Mouse (Mus musculus) cerebellum, postnatal 4 days (tissue): ENCODE data around the gene Ldhal6b.
A peak's percentile ranks its signal among the peaks of the same experiment; 100 is the strongest.

Experiments
- DNase-seq, 2 experiments: peaks; one replicate each; pipeline ENCODE4 v3.0.0; 2022; ENCODE audit warnings: low spot score in 2 of 2, mixed read lengths in 1 of 2

The Ldhal6b gene

DNA sequence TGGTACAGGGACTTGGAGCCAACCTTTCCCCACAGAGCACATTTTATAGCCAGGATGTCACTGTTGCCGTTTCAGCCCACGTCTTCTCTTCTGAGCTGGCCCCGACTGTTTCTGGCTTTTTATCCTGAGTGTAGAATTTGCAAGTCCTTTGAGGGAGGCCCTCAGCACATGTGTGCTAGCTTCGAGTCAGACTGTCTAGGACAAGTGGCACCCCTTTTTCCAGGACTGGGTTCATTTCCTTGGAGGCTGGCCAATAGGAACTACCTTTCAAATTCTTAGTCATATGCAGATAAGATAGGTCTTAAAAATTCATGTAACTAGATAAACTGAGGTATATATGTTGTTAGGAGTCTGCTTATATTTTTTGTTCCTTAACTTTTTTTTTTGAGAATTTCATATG lies 8.2 kb downstream of the Ldhal6b start:
- no peak for DNase-seq

GRCm38 (mm10) chr17:5407030-5407429 lies 11.5 kb downstream of the Ldhal6b start:
- DNase-seq = no peak

- DNase-seq = no peak
Measured at GRCm38 (mm10) chr17:5406566-5406965, 12.0 kb downstream of the Ldhal6b start.

- no peak for DNase-seq
Measured at GRCm38 (mm10) chr17:5403885-5404284, 14.7 kb downstream of the Ldhal6b start.

DNA sequence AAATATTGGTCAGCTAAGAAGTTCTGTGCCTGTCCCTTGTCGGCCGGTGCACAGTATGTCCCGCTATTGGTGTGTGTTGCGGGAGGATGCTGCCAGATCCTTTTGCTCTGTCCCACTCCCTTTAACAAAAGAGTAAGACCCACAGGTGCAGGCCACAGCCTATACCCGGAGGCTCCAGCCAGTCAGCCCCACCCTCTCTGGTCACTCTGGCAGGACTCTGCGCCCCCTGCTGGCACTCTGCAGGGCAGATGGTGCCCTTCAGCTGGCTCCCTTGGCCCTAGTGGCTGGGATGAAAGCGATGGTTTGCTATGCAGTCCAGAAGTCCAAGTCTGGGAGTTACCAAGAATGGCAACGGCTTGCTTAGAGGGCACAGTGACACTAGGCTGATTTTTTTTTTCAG lies 15.9 kb downstream of the Ldhal6b start:
- peak; percentile 48 to 77 for DNase-seq

GRCm38 (mm10) chr17:5402069-5402468 lies 16.5 kb downstream of the Ldhal6b start:
- DNase-seq = peak; percentile 58 to 79

- DNase-seq = no peak
Measured at GRCm38 (mm10) chr17:5401288-5401687, 17.3 kb downstream of the Ldhal6b start.

- DNase-seq = no peak
Measured at GRCm38 (mm10) chr17:5400435-5401090, 18.0 kb downstream of the Ldhal6b start.

DNA sequence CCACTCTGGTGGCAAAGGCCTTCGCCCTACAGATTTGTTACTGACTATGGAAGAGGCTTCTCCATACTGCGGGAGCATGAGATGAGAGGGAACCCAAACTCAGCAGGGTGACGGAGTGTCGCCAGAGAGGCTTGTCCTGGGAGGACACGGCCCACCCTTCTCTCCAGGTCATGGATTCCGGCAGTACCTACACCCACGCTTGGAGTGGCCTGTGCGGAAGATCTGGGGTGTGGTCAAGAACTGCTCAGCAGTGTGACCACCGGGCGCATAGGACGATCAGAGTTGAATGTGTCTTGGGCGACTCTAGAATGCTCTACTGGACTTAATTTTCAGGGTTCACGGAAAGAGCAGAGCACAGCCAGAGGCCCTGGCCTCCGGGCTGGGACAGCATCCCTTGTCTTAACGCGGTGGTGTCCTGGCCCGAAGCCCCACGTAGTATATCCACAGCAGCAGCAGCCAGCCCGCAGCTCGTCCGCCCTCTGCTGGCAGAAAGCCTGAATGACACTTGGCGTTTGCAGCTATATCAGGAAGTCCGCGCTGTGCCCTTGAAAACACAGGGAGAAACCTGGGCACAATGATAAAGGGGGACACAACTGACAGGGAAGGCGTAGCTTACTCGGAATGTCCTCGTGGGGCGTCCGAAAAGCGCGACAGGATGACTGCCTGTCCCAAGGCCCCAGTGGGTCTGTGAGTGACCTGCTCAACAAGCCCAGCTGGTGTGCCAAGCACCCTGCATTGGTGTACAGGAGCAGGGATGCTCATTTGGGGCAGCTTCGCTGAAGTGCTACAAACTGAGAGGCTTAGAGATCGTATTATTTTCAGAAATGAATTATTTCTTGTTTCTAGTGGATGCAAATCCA lies 21.2 kb downstream of the Ldhal6b start:
- DNase-seq = peak; percentile 87 to 93

- no peak for DNase-seq
Measured at GRCm38 (mm10) chr17:5396213-5396612, 22.4 kb downstream of the Ldhal6b start.

GRCm38 (mm10) chr17:5395454-5396205 lies 22.9 kb downstream of the Ldhal6b start:
- DNase-seq = no peak

DNA sequence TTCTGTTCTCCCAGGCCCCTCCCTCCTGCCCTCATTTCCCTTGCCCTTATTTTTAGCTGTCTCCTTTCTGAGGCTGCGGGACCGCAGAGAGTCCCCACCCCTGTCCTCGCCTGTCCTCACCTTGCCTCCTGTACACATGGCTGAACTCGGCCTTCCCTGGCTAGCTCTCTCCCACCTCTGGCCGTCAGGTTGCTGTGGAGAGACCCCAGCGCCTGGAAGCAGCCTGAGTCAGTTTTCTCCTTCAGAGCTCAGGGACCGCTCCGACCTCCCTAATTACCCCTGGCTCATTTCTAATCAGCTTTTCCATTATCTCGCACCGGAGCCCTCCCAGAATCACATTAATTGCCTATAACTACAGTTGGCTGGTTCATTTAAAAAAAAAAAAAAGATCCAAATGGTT lies 27.9 kb downstream of the Ldhal6b start:
- no peak for DNase-seq

DNA sequence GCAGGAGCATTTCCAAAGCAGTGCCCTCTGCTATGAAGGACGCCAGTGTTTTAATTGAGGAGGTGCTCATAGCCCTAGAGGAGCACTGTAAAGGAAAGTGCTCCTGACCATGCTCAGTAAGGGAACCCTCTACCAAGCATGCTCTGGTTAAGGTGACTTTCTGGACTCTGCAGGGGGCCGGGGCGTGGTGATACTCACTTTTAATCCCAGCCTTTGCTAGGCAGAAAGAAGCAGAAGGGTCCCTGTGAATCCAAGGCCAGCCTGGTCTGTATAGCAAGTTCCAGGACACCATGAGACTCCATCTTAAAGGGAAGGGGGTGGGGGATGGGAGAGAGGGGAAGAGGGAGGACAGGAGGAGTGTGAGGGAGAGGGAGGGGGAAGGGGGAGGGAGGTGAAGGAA lies 30.2 kb downstream of the Ldhal6b start:
- no peak for DNase-seq

DNA sequence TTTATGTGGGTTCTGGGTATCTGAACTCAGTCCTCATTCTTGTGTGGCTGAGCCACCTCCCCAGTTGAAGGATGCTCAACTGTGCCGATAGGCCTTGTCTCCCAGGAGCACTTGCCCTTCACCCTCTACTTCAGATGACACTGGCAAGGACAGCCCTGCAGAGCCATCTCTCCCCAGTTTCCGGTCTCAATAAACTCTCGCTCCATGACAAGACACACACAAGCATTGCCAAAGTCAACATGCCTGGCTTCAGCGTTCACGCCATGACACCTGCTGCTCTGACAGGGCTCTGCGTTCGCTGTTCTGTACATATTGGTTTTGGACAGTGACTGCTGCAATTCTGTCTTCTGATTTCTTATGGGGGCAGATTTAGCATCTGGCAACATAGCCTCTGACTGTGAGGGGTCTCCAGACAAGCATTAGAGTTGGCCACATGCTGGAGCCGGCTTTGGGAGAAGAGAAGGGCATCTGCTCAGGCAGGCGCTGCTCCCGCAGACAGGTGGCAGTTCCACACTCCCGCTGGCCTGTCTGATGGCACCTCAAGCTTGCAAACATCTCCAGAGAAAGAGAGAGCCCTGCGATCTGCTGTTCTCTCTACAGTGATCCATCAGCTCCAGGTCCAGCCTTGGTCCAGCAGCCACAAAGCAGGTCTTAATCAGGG lies 31.6 kb downstream of the Ldhal6b start:
- peak in 1 of 2 experiments; percentile 23 for DNase-seq

DNA sequence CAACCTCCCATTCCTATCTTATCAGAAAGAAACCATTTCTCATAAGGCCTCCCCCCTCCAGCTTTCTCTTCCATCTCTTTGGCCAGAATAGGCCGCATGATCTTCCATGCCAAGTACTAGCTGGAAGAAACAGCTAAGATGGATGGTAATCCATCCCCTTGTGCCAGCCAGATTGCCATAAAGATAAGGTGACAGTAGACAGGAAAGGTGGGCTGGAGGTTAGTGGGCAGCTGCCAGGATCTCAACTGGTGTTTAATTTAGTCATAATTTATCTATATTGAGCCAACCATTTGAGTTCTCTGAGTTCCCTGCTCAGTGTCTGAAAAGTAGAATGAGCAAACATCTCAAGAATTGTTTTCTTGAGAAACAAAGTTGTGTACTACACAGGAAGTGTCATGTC lies 32.9 kb downstream of the Ldhal6b start:
- no peak for DNase-seq

- peak in 1 of 2 experiments; percentile 27 for DNase-seq
Measured at GRCm38 (mm10) chr17:5377930-5378310, 40.6 kb downstream of the Ldhal6b start.

- DNase-seq = no peak
Measured at GRCm38 (mm10) chr17:5377151-5377929, 41.2 kb downstream of the Ldhal6b start.

GRCm38 (mm10) chr17:5372951-5373350 lies 45.6 kb downstream of the Ldhal6b start:
- no peak for DNase-seq

DNA sequence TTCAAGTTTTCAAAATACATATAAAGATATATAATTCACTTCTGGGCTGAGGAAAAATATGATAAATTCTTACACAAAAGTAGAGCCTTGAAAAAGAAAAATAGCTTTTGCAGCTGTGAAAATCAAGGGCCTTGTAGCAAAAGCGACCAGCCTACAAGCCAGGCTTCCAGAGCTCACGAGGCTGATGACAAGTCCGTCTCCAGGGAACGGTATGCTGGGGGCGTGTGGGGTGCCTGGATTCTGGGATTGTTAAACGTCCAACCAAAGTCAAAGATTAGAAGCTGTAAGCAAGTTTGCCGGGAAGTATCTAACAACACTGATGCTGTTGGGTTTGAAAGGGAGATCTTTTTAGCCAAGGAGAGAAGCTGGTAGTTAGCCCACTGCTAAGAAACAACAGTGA lies 47.0 kb downstream of the Ldhal6b start:
- DNase-seq = no peak

- no peak for DNase-seq
Measured at GRCm38 (mm10) chr17:5371032-5371431, 47.5 kb downstream of the Ldhal6b start.
